Mouse (Mus musculus): Measurements from ENCODE around the gene Dgkh.
"Not testable (repeated sequence)": the region's sequence is repeated elsewhere in the genome, so short reads cannot be mapped to it uniquely, and the experiment has no call there.

- TF ChIP-seq CTCF (IDR thresholded peaks at IDR 0.05; ENCODE audit: low read depth, low read length); POLR2A (IDR thresholded peaks at IDR 0.05; ENCODE audit: extremely low read depth, insufficient read depth, low read length): not testable (repeated sequence)
These were observed 177.7 kb downstream of the Dgkh start for GRCm38 (mm10) chr14:78554830-78555229.
